ENCODE assay signal across 8 mouse cellular contexts in genomic region chr11:49848080-49848815, GRCm38 (mm10). TPM values are rescaled to one million over a fixed set of nuclear protein-coding genes. Genes with fewer than 3 reads are reported as not detected.
DNase-seq lines count a peak whose midpoint lies in the region; ATAC-seq and TF ChIP-seq lines count a peak whose summit lies in the region.

No protein-coding gene starts in this region.

- peaks cover 24% of the 10 kb centered on the region for H3K4me1 ChIP-seq in forebrain, embryonic 15.5 days
- peaks cover 11% of the 10 kb centered on the region for H3K4me1 ChIP-seq in kidney, adult 2 months (ENCODE audit: control insufficient read depth, insufficient read depth, low read length)
- peaks cover 24% of the 10 kb centered on the region for H3K4me1 ChIP-seq in midbrain, embryonic 13.5 days (replicated peaks)

- H3K36me3 ChIP-seq in forebrain, embryonic 15.5 days: peaks cover 9% of the 10 kb centered on the region; the same call in 1 of the 2 replicates
- no peaks in the 10 kb centered on the region for H3K36me3 ChIP-seq in kidney, adult 2 months (ENCODE audit: control insufficient read depth, insufficient read depth, low read length)
- no peaks in the 10 kb centered on the region for H3K36me3 ChIP-seq in midbrain, embryonic 13.5 days

- peak; percentile 58 to 84 for DNase-seq in adrenal gland, adult (ENCODE audit: inconsistent age in 2 of 2, low spot score in 1 of 2)
- DNase-seq in adrenal gland, postnatal 4 days (ENCODE audit: low spot score in 2 of 2): no peak
- peak; percentile 66 for DNase-seq in Muller cell, postnatal 12 days (ENCODE audit: inconsistent ontology term)
- peak; percentile 74 for DNase-seq in kidney, adult 2 months
- no peak for DNase-seq in urinary bladder, postnatal 36 days (ENCODE audit: low spot score in 2 of 2)
- DNase-seq in left cerebral cortex, adult 8-10 months (ENCODE audit: low spot score in 2 of 2): no peak

- no peaks in the 10 kb centered on the region for H3K9me3 ChIP-seq in forebrain, embryonic 15.5 days
- no peaks in the 10 kb centered on the region for H3K9me3 ChIP-seq in midbrain, embryonic 13.5 days

- no peak for ATAC-seq in forebrain, embryonic 15.5 days (replicated peaks)
- no peak for ATAC-seq in midbrain, embryonic 13.5 days

- H3K4me2 ChIP-seq in forebrain, embryonic 15.5 days (replicated peaks): peak overlapping the region; percentile 62
- peak overlapping the region; percentile 64 for H3K4me2 ChIP-seq in midbrain, embryonic 13.5 days (replicated peaks)

- H3K9ac ChIP-seq in forebrain, embryonic 15.5 days (replicated peaks): no peak overlapping the region
- H3K9ac ChIP-seq in midbrain, embryonic 13.5 days (replicated peaks): peak overlapping the region; percentile 95

- TF ChIP-seq POLR2A in kidney, adult 2 months (IDR thresholded peaks at IDR 0.05; ENCODE audit: low read depth, low read length): no peak

- WGBS in forebrain, embryonic 15.5 days: 70% methylated on average over 4 of the region's 4 CpGs
- 36% methylated on average over 4 of the region's 4 CpGs for whole genome bisulfite sequencing in kidney, adult 2 months
- WGBS in midbrain, embryonic 13.5 days: 72% methylated on average over 4 of the region's 4 CpGs

- H3K4me3 ChIP-seq in forebrain, embryonic 15.5 days: peak overlapping the region; percentile 94; the same call in 1 of the 2 replicates
- H3K4me3 ChIP-seq in kidney, adult 2 months (ENCODE audit: insufficient read depth, low read depth, low read length): no peak overlapping the region
- peak overlapping the region; percentile 94 for H3K4me3 ChIP-seq in midbrain, embryonic 13.5 days (replicated peaks)

- TF ChIP-seq CTCF in kidney, adult 2 months (conservative IDR thresholded peaks at IDR 0.05; ENCODE audit: insufficient read depth, insufficient read length, low read depth, low read length): no peak

- H3K27me3 ChIP-seq in forebrain, embryonic 15.5 days: no peaks in the 10 kb centered on the region
- H3K27me3 ChIP-seq in kidney, adult 2 months (replicated peaks; ENCODE audit: control insufficient read depth, insufficient read depth, low read length): no peaks in the 10 kb centered on the region
- H3K27me3 ChIP-seq in midbrain, embryonic 13.5 days: no peaks in the 10 kb centered on the region

- H3K27ac ChIP-seq in forebrain, embryonic 15.5 days (replicated peaks): no peak overlapping the region
- H3K27ac ChIP-seq in kidney, adult 2 months (ENCODE audit: insufficient read depth, low read depth, low read length): no peak overlapping the region; the same call in 1 of the 2 replicates
- no peak overlapping the region for H3K27ac ChIP-seq in midbrain, embryonic 13.5 days

RNA-seq across cellular contexts. Expression of gene Mapk9, which starts 1.7 kb away (rescaled TPM):
- 10 to 100 TPM; 83.2 to 86.1 TPM for total RNA-seq in adrenal gland, postnatal 4 days (2021)
- polyA plus RNA-seq in forebrain, embryonic 15.5 days (2015; fragmentation: Nextera tagmentation; extraction: Ambion mirVana): 46.8 and 47.2 TPM in 2 replicates
- polyA plus RNA-seq in kidney, adult 2 months (2012; rRNA removed): 20.0 and 23.0 TPM in 2 replicates
- polyA plus RNA-seq in midbrain, embryonic 13.5 days (2015; fragmentation: Nextera tagmentation; extraction: Ambion mirVana): 43.5 and 49.1 TPM in 2 replicates
- total RNA-seq in left cerebral cortex, adult 8-10 months (2022): 100 to 1,000 TPM; 187 to 250 (median 223) TPM

RNA-seq across cellular contexts. Expression of gene Rasgef1c, which starts 53.4 kb away (rescaled TPM):
- total RNA-seq in adrenal gland, postnatal 4 days (2021): 1 to 10 TPM; 1.4 to 1.7 TPM
- 11.8 and 14.8 TPM in 2 replicates for polyA plus RNA-seq in forebrain, embryonic 15.5 days (2015; fragmentation: Nextera tagmentation; extraction: Ambion mirVana)
- 0.11 and 0.24 TPM in 2 replicates for polyA plus RNA-seq in kidney, adult 2 months (2012; rRNA removed)
- 8.2 and 9.5 TPM in 2 replicates for polyA plus RNA-seq in midbrain, embryonic 13.5 days (2015; fragmentation: Nextera tagmentation; extraction: Ambion mirVana)
- 10 to 100 TPM; 30.9 to 37.4 (median 34.3) TPM for total RNA-seq in left cerebral cortex, adult 8-10 months (2022)

RNA-seq across cellular contexts. Expression of gene Gfpt2, which starts 54.3 kb away (rescaled TPM):
- total RNA-seq in adrenal gland, postnatal 4 days (2021): 1 to 10 TPM; 5.4 to 6.0 TPM
- polyA plus RNA-seq in forebrain, embryonic 15.5 days (2015; fragmentation: Nextera tagmentation; extraction: Ambion mirVana): 9.3 and 11.1 TPM in 2 replicates
- 7.1 and 7.9 TPM in 2 replicates for polyA plus RNA-seq in kidney, adult 2 months (2012; rRNA removed)
- 3.9 and 4.6 TPM in 2 replicates for polyA plus RNA-seq in midbrain, embryonic 13.5 days (2015; fragmentation: Nextera tagmentation; extraction: Ambion mirVana)
- 1 to 10 TPM; 6.3 to 9.0 (median 7.9) TPM for total RNA-seq in left cerebral cortex, adult 8-10 months (2022)

Comparison
In these comparisons a context has a peak if more than half of its experiments do, and no peak if none do; other contexts are left out.
1. DNase-seq: peak in adrenal gland, adult (2 of 2), Muller cell, postnatal 12 days (single experiment) and kidney, adult 2 months (single experiment); none in adrenal gland, postnatal 4 days (0 of 2), urinary bladder, postnatal 36 days (0 of 2) and left cerebral cortex, adult 8-10 months (0 of 2).